Mouse (Mus musculus): ENCODE results near the gene Galnt6. TPM values are rescaled to one million over a fixed set of nuclear protein-coding genes. Genes with fewer than 3 reads are reported as not detected.
"Not testable (repeated sequence)": the region's sequence is repeated elsewhere in the genome, so short reads cannot be mapped to it uniquely, and the experiment has no call there.

The Galnt6 gene
- polyA plus RNA-seq (2015; fragmentation: Nextera tagmentation; extraction: Ambion mirVana) = 0.19 and 0.24 TPM in 2 replicates

- no peaks in the 10 kb centered on the region for H3K9me3 ChIP-seq (replicated peaks; ENCODE audit: control insufficient read depth, low read length, poor library complexity, severe bottlenecking)
- no peak for ATAC-seq
- WGBS = 5% methylated on average over 47 of the region's 57 CpGs
- peak within 1 kb of the TSS; percentile 10; the same call in 1 of the 2 replicates for H3K9ac ChIP-seq (ENCODE audit: low read depth, low read length)
- peaks cover 29% of the 10 kb centered on the region for H3K27me3 ChIP-seq (ENCODE audit: control insufficient read depth, insufficient read depth, low read depth, low read length)
- H3K4me1 ChIP-seq (ENCODE audit: control insufficient read depth, insufficient read depth, low read length) = peaks cover 4% of the 10 kb centered on the region
- no peak within 1 kb of the TSS for H3K27ac ChIP-seq (ENCODE audit: low read length)
- peak within 1 kb of the TSS; percentile 33 for H3K4me3 ChIP-seq (ENCODE audit: low read depth, low read length)
- no peaks in the 10 kb centered on the region for H3K36me3 ChIP-seq (ENCODE audit: control insufficient read depth, insufficient read depth, low read length)
- peak within 1 kb of the TSS; percentile 47 for H3K4me2 ChIP-seq (ENCODE audit: low read length)
Measured at GRCm38 (mm10) chr15:100729281-100729985, at the start of gene Galnt6. Gene Galnt6 (minus strand): TSS chr15:100729376.

- Histone ChIP-seq H3K4me1 (ENCODE audit: control insufficient read depth, insufficient read depth, low read length) (no peaks in the 10 kb centered on the region), H3K27me3 (ENCODE audit: control insufficient read depth, insufficient read depth, low read depth, low read length) (no peaks in the 10 kb centered on the region), H3K4me2 (ENCODE audit: low read length) (no peak overlapping the region), H3K36me3 (ENCODE audit: control insufficient read depth, insufficient read depth, low read length) (peaks cover 6% of the 10 kb centered on the region), H3K27ac (ENCODE audit: low read length) (no peak overlapping the region), H3K4me3 (ENCODE audit: low read depth, low read length) (no peak overlapping the region), H3K9ac (ENCODE audit: low read depth, low read length) (no peak overlapping the region), H3K9me3 (replicated peaks; ENCODE audit: control insufficient read depth, low read length, poor library complexity, severe bottlenecking) (no peaks in the 10 kb centered on the region)
- 61% methylated on average over 32 of the region's 32 CpGs for WGBS
- ATAC-seq = no peak
Measured at GRCm38 (mm10) chr15:100777020-100778016, 48.1 kb upstream of the Galnt6 start.

- 0 out of 2 replicates have a peak overlapping the region, but pooled peaks have one; percentile 14 for H3K9ac ChIP-seq (ENCODE audit: low read depth, low read length)
- no peak overlapping the region for H3K27ac ChIP-seq (ENCODE audit: low read length)
- no peaks in the 10 kb centered on the region for H3K9me3 ChIP-seq (replicated peaks; ENCODE audit: control insufficient read depth, low read length, poor library complexity, severe bottlenecking)
- H3K4me1 ChIP-seq (ENCODE audit: control insufficient read depth, insufficient read depth, low read length) = no peaks in the 10 kb centered on the region
- H3K27me3 ChIP-seq (ENCODE audit: control insufficient read depth, insufficient read depth, low read depth, low read length) = no peaks in the 10 kb centered on the region
- ATAC-seq = no peak
- no peak overlapping the region for H3K4me2 ChIP-seq (ENCODE audit: low read length)
- H3K4me3 ChIP-seq (ENCODE audit: low read depth, low read length) = no peak overlapping the region
- 99% methylated on average over 3 of the region's 3 CpGs for WGBS
- H3K36me3 ChIP-seq (ENCODE audit: control insufficient read depth, insufficient read depth, low read length) = peaks cover 6% of the 10 kb centered on the region
Measured at GRCm38 (mm10) chr15:100776424-100776823, 47.2 kb upstream of the Galnt6 start.

- Histone ChIP-seq H3K4me1 (ENCODE audit: control insufficient read depth, insufficient read depth, low read length) (no peaks in the 10 kb centered on the region), H3K27me3 (ENCODE audit: control insufficient read depth, insufficient read depth, low read depth, low read length) (no peaks in the 10 kb centered on the region), H3K4me3 (ENCODE audit: low read depth, low read length) (no peak overlapping the region), H3K9me3 (replicated peaks; ENCODE audit: control insufficient read depth, low read length, poor library complexity, severe bottlenecking) (no peaks in the 10 kb centered on the region), H3K27ac (ENCODE audit: low read length) (no peak overlapping the region), H3K4me2 (ENCODE audit: low read length) (no peak overlapping the region), H3K9ac (ENCODE audit: low read depth, low read length) (no peak overlapping the region), H3K36me3 (ENCODE audit: control insufficient read depth, insufficient read depth, low read length) (peaks cover 6% of the 10 kb centered on the region)
- WGBS = 54% methylated on average over 19 of the region's 19 CpGs
- no peak for ATAC-seq
Measured at GRCm38 (mm10) chr15:100775189-100776166, 46.3 kb upstream of the Galnt6 start.

- not testable (repeated sequence) for ATAC-seq; H3K27me3 ChIP-seq (ENCODE audit: control insufficient read depth, insufficient read depth, low read depth, low read length)
- 98% methylated on average over 6 of the region's 6 CpGs for WGBS
Measured at GRCm38 (mm10) chr15:100773859-100774258, 44.7 kb upstream of the Galnt6 start.

GRCm38 (mm10) chr15:100772685-100773084, 43.5 kb upstream of the Galnt6 start:
- 92% methylated on average over 4 of the region's 4 CpGs for WGBS
- no peak overlapping the region for H3K27ac ChIP-seq (ENCODE audit: low read length)

More at GRCm38 (mm10) chr15:100773859-100774258, 44.7 kb upstream of the Galnt6 start:
- H3K4me3 ChIP-seq (ENCODE audit: low read depth, low read length); H3K27ac ChIP-seq (ENCODE audit: low read length); H3K4me1 ChIP-seq (ENCODE audit: control insufficient read depth, insufficient read depth, low read length); H3K9me3 ChIP-seq (replicated peaks; ENCODE audit: control insufficient read depth, low read length, poor library complexity, severe bottlenecking); H3K9ac ChIP-seq (ENCODE audit: low read depth, low read length); H3K36me3 ChIP-seq (ENCODE audit: control insufficient read depth, insufficient read depth, low read length); H3K4me2 ChIP-seq (ENCODE audit: low read length): not testable (repeated sequence)

GRCm38 (mm10) chr15:100770338-100770737, 41.2 kb upstream of the Galnt6 start:
- Histone ChIP-seq H3K4me1 (ENCODE audit: control insufficient read depth, insufficient read depth, low read length) (no peaks in the 10 kb centered on the region), H3K9me3 (replicated peaks; ENCODE audit: control insufficient read depth, low read length, poor library complexity, severe bottlenecking) (no peaks in the 10 kb centered on the region), H3K4me3 (ENCODE audit: low read depth, low read length) (no peak overlapping the region), H3K27me3 (ENCODE audit: control insufficient read depth, insufficient read depth, low read depth, low read length) (no peaks in the 10 kb centered on the region), H3K4me2 (ENCODE audit: low read length) (no peak overlapping the region), H3K27ac (ENCODE audit: low read length) (no peak overlapping the region), H3K9ac (ENCODE audit: low read depth, low read length) (no peak overlapping the region), H3K36me3 (ENCODE audit: control insufficient read depth, insufficient read depth, low read length) (no peaks in the 10 kb centered on the region; the same call in 1 of the 2 replicates)
- ATAC-seq = no peak
- 95% methylated on average over 5 of the region's 5 CpGs for WGBS

More at GRCm38 (mm10) chr15:100772685-100773084, 43.5 kb upstream of the Galnt6 start:
- no peak overlapping the region for H3K4me2 ChIP-seq (ENCODE audit: low read length)
- no peak overlapping the region for H3K9ac ChIP-seq (ENCODE audit: low read depth, low read length)
- H3K4me1 ChIP-seq (ENCODE audit: control insufficient read depth, insufficient read depth, low read length) = no peaks in the 10 kb centered on the region
- H3K9me3 ChIP-seq (replicated peaks; ENCODE audit: control insufficient read depth, low read length, poor library complexity, severe bottlenecking) = no peaks in the 10 kb centered on the region
- ATAC-seq = no peak
- H3K27me3 ChIP-seq (ENCODE audit: control insufficient read depth, insufficient read depth, low read depth, low read length) = no peaks in the 10 kb centered on the region
- peaks cover 6% of the 10 kb centered on the region for H3K36me3 ChIP-seq (ENCODE audit: control insufficient read depth, insufficient read depth, low read length)
- no peak overlapping the region for H3K4me3 ChIP-seq (ENCODE audit: low read depth, low read length)

- H3K4me2 ChIP-seq (ENCODE audit: low read length); H3K9ac ChIP-seq (ENCODE audit: low read depth, low read length); H3K4me1 ChIP-seq (ENCODE audit: control insufficient read depth, insufficient read depth, low read length); H3K9me3 ChIP-seq (replicated peaks; ENCODE audit: control insufficient read depth, low read length, poor library complexity, severe bottlenecking); H3K36me3 ChIP-seq (ENCODE audit: control insufficient read depth, insufficient read depth, low read length); H3K27me3 ChIP-seq (ENCODE audit: control insufficient read depth, insufficient read depth, low read depth, low read length); ATAC-seq; H3K27ac ChIP-seq (ENCODE audit: low read length); H3K4me3 ChIP-seq (ENCODE audit: low read depth, low read length): not testable (repeated sequence)
- 92% methylated on average over 4 of the region's 4 CpGs for WGBS
Measured at GRCm38 (mm10) chr15:100769023-100769422, 39.8 kb upstream of the Galnt6 start.

Measured in midbrain, embryonic 16.5 days (tissue).